Mouse (Mus musculus) limb, embryonic 10.5 days (tissue): ENCODE measurements around the gene Sertad4. TPM values are rescaled to one million over a fixed set of nuclear protein-coding genes. Genes with fewer than 3 reads are reported as not detected.
A peak's percentile ranks its signal among the peaks of the same experiment; 100 is the strongest.

ENCODE experiments used
- DNase-seq: peaks from one replicate; pipeline ENCODE4 v3.0.0-alpha.2; 2017; ENCODE audit warnings: low spot score
- H3K27ac ChIP-seq: fragments of 300-500 bp; sonication (generic); 2 replicates; pipeline ENCODE4 v1.5.1; 2016; ENCODE audit warnings: mild to moderate bottlenecking
- H3K27me3 ChIP-seq: fragments of 300-500 bp; sonication (generic); 2 replicates; pipeline ENCODE4 v1.6.1; 2016; ENCODE audit warnings: low read depth, mild to moderate bottlenecking; ENCODE audit not compliant: poor library complexity, severe bottlenecking
- H3K36me3 ChIP-seq: fragments of 300-500 bp; sonication (generic); 2 replicates; pipeline ENCODE4 v1.6.1; 2016; ENCODE audit warnings: mild to moderate bottlenecking, moderate library complexity
- H3K4me1 ChIP-seq: fragments of 300-500 bp; sonication (generic); 2 replicates; pipeline ENCODE4 v1.6.1; 2016
- H3K4me3 ChIP-seq: fragments of 300-500 bp; sonication (generic); 2 replicates; pipeline ENCODE4 v1.5.1; 2016; ENCODE audit warnings: mild to moderate bottlenecking, moderate library complexity
- H3K9me3 ChIP-seq: fragments of 300-500 bp; sonication (generic); replicated peaks from 2 replicates; pipeline ENCODE4 v1.6.1; 2016; ENCODE audit warnings: mild to moderate bottlenecking
- WGBS: fragments of 180-500 bp; shearing (Covaris S2); methylation state at CpG from one replicate; pipeline ENCODE4 v1.1.7; 2016; 5-methylcytosine and 5-hydroxymethylcytosine counted together
- polyA plus RNA-seq: library from polyadenylated mRNA; unstranded; fragments of >200 nt; fragmentation: Nextera tagmentation; extraction: Ambion mirVana; gene quantifications from 2 replicates; pipeline ENCODE4 v1.2.1, GENCODE M21; 2016

Gene Sertad4
- polyA plus RNA-seq, 1 experiment from 2014 or later = 66.6 TPM

DNA sequence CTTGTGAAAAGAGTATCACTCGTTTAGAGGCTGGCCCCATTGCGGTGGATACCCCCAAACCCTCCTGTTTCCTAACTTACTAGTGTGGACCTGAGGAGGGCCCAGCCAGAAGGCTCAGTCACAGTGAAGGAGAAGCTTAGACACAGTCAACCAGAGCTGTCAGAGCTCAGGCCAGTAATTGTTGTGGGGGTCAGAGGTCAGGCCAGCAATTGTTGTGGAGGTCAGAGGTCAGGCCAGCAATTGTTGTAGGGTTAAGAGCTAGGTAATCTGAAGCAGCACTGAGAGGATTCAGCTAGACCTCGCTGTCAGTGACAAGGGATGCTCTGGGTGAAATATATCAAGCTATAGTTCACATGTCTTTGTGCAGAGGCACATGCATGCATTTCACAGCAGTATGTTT, 8.3 kb downstream of the Sertad4 start:
- 0 out of 2 replicates have a peak, but pooled peaks cover under 1% of the 10 kb centered on the region for H3K27me3 ChIP-seq
- no peak for DNase-seq
- H3K27ac ChIP-seq = no peak overlapping the region
- H3K4me1 ChIP-seq = peaks cover 27% of the 10 kb centered on the region
- H3K36me3 ChIP-seq = peaks cover 96% of the 10 kb centered on the region
- H3K9me3 ChIP-seq = no peaks in the 10 kb centered on the region
- H3K4me3 ChIP-seq = no peak overlapping the region
- 66% methylated on average over 3 of the region's 3 CpGs for WGBS

DNA sequence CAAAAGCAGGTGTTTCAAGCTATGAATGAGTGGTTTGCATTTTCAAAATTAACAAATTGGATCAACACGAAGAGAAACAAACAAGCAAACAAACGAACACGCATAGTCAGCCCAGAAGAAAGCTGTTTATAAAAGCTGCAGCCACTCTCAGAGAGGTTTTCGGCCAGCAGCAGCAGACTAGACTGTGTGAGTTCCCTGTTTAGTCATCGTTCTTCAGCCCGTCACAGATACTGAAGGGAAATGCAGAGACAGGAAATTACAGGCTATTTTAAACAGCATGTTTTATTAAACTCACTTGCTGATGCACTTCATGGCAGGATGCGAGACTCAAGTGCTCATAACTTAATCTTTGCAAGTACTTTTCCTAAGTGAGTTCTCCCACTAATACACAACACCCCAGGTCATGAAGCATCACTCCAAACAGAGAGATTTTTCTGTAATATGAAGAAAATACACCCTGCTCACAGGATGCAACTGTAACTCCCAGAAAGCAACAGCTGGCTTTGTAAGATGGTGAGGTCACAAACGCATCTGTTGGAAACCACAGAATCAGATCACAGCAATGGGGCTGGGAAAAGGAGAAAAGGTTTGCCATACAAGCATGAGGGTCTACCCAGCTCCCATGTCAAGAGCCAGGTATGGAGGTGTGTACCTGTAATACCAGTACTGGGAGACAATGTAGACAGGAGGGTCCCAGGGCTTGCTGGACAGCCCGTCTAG, 14.3 kb downstream of the Sertad4 start:
- Histone ChIP-seq H3K4me1 (peaks cover 10% of the 10 kb centered on the region), H3K27ac (peak overlapping the region; percentile 3; the same call in 1 of the 2 replicates), H3K4me3 (no peak overlapping the region), H3K9me3 (no peaks in the 10 kb centered on the region), H3K36me3 (peaks cover 58% of the 10 kb centered on the region), H3K27me3 (0 out of 2 replicates have a peak, but pooled peaks cover 4% of the 10 kb centered on the region)
- WGBS = 80% methylated on average over 9 of the region's 9 CpGs
- DNase-seq = no peak

DNA sequence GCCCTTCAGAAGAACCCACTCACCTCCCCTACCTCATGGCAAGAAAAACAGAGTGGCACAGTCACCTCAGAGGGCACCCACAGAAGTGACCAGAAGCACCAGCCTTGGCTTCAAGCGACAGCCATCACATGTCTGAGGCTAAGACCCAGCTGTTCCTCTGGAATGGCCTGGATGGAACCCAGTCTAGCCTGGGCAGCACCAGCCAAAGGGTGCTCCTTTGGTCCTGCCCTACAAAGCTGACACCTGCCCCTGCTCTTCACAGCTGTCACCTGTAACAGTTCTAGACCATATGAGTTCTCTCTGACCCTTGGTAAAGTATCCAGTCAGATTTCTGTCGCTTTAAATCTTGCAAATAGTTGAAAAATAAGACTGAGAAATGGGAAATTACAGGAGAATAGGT, 14.9 kb downstream of the Sertad4 start:
- Histone ChIP-seq H3K4me1 (peaks cover 16% of the 10 kb centered on the region), H3K36me3 (peaks cover 54% of the 10 kb centered on the region), H3K27me3 (0 out of 2 replicates have a peak, but pooled peaks cover 6% of the 10 kb centered on the region), H3K9me3 (no peaks in the 10 kb centered on the region), H3K4me3 (no peak overlapping the region), H3K27ac (no peak overlapping the region)
- DNase-seq = no peak
- 90% methylated on average over 2 of the region's 2 CpGs for WGBS

DNA sequence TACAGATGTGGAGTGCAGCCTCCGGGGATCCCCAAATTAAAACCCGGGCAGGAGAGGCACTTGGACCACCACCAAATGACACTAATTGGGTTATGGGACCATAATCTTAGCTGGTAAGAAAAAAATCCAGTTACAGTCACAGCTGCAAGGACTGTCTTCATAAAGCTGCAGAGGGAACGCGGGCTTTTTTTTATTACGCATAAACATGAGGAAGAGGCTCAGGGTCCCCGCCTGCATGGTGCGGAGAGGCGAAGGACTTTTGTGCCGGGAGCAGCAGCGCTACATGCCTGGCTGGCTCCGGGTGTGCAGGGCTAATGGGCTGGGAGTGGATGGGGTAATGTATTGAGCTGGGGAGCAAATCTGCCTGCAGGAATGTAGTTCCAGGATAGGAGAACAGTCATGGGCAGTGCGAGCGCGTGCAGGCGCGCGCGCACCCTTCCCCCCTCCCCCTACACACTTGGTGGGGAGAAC, 20.3 kb downstream of the Sertad4 start:
- peaks cover 16% of the 10 kb centered on the region for H3K36me3 ChIP-seq
- H3K4me1 ChIP-seq = peaks cover 57% of the 10 kb centered on the region
- DNase-seq = peak; percentile 75
- no peaks in the 10 kb centered on the region for H3K9me3 ChIP-seq
- 3% methylated on average over 18 of the region's 18 CpGs for WGBS
- peaks cover 32% of the 10 kb centered on the region for H3K27me3 ChIP-seq
- peak overlapping the region; percentile 97 for H3K27ac ChIP-seq
- peak overlapping the region; percentile 55 for H3K4me3 ChIP-seq

DNA sequence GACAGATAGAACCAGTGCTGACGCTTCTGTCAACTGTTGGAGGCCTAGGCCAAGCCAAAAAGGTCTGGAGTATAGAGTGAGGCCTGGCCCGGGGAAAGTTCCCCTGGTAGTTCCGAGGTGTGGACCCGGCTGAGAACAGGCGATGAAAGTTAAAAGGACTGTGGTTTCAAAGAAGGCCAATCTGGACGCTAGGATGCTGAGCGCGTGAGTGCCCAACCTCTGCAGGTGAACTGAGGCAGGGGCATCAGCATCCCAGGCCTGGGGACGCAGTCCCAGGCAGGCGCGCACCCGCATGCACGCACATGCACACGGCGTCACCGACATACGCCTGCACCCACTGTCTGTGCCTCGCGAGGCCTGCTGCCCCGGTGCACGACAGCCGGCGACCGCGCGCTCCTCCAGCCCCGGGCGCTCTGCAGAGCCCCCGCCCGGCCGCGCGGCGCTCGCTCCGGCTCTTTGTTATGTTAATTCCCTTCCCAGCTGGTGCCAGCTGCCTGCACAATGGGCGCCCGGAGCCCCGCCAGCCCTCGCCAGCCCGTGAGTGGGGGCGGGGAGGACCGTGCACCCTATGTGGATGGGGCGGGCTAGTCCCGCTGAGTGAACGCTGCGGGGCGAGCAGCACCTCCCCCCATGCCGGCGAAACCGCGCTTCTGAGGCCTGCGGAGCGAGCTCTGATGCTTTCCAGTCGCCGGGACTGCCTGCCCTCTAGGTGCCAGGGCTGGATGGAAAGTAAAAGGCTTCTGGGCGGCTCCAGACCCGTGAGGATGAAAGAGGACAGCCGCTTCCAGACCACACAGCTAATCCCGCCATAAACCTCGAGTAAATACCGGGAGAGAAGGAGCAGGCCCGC, 21.0 kb downstream of the Sertad4 start:
- H3K27me3 ChIP-seq = peaks cover 32% of the 10 kb centered on the region
- peak overlapping the region; percentile 55 for H3K4me3 ChIP-seq
- peaks cover 61% of the 10 kb centered on the region for H3K4me1 ChIP-seq
- WGBS = 1% methylated on average over 63 of the region's 63 CpGs
- H3K36me3 ChIP-seq = peaks cover 10% of the 10 kb centered on the region; the same call in 1 of the 2 replicates
- no peaks in the 10 kb centered on the region for H3K9me3 ChIP-seq
- DNase-seq = peak; percentile 87
- peak overlapping the region; percentile 97 for H3K27ac ChIP-seq

DNA sequence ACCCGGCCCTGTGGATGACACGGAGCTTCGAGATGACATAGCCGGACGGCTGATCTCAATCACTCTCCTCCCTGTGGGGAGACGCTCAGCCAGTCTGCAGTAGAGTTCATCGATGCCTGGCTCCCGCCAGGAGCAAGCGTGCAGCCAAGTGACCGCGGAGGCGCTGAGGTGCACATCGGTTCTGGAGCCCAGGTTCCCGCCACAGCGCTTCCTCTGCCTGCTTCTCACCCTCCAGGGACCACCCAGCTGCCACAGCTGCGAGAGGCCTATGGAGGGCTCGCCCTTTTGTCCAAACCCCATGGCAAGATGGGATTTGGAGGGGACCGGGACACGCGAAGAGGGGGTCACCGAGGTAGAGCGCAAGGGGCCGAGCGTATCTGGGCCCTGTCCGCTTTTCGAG, 22.0 kb downstream of the Sertad4 start:
- Histone ChIP-seq H3K36me3 (peaks cover 10% of the 10 kb centered on the region; the same call in 1 of the 2 replicates), H3K4me3 (peak overlapping the region; percentile 55; the same call in 1 of the 2 replicates), H3K4me1 (peaks cover 70% of the 10 kb centered on the region), H3K9me3 (no peaks in the 10 kb centered on the region), H3K27ac (peak overlapping the region; percentile 97), H3K27me3 (peaks cover 32% of the 10 kb centered on the region)
- WGBS = 10% methylated on average over 26 of the region's 26 CpGs
- DNase-seq = peak; percentile 64

DNA sequence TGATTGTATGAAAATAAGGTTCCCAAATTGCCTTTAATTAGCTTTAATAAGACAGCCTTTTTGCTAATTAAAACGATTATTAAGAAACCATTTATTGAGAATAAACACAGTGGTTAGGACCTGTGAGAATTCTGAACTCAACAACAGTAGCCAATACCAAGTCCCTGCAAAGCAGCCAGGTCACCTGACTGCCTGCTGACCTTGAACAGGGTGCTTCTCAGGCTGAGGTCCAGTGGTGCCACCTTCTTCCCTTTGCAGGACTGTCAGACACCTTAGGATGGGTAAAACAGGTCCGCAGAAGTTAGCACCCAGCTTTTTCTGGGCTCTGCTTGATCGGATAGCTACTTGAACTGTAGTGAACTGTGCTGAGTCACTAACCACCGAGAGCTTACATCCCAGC, 22.5 kb downstream of the Sertad4 start:
- Histone ChIP-seq H3K27me3 (peaks cover 32% of the 10 kb centered on the region), H3K9me3 (no peaks in the 10 kb centered on the region), H3K36me3 (peaks cover 10% of the 10 kb centered on the region; the same call in 1 of the 2 replicates), H3K27ac (peak overlapping the region; percentile 97), H3K4me3 (no peak overlapping the region), H3K4me1 (peaks cover 74% of the 10 kb centered on the region)
- 31% methylated on average over 4 of the region's 4 CpGs for WGBS
- no peak for DNase-seq

DNA sequence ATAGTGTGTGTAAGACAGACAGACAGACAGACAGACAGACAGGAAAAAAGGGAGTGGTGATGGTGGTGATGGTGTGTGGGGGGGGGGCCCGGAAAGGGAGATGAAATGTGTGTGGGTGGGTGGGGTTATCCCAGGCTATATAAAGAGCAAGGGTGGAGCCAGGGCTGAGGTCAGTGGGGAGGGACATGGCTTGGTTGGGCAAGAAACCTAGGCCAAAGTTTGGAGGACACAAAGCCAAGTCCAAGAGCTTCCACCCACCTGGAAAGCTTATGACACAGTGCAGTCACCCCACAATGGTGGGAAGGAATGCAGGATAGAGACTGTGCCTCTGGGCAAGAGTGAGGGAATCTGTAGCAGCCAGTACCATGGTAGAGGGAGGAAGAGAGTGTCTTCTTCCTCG, 23.2 kb downstream of the Sertad4 start:
- Histone ChIP-seq H3K27ac (0 out of 2 replicates have a peak overlapping the region, but pooled peaks have one; percentile 17), H3K36me3 (peaks cover 10% of the 10 kb centered on the region; the same call in 1 of the 2 replicates), H3K27me3 (peaks cover 32% of the 10 kb centered on the region), H3K9me3 (no peaks in the 10 kb centered on the region), H3K4me1 (peaks cover 74% of the 10 kb centered on the region), H3K4me3 (no peak overlapping the region)
- 74% methylated on average over 2 of the region's 2 CpGs for WGBS
- DNase-seq = no peak

DNA sequence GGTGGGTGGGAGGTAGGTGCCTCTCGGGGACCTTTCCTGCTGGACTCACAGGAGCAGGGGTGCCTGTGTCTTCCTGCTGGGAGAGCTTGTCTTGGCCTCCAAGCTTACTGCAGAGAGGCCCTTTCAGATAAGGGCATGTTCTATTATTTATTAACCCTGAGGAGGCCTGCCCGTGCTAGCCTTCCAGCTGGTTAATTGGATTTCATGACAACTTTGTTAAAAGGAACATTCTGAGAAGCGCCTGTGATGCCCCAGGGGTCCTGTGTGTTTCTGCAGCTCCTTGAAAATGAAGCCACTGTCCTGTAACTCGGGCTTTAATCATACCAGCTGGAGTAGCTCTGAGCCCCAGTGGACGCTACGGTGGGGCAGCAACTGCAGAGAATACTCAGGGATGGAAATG, 25.1 kb downstream of the Sertad4 start:
- no peak overlapping the region for H3K4me3 ChIP-seq
- peaks cover 71% of the 10 kb centered on the region for H3K4me1 ChIP-seq
- no peaks in the 10 kb centered on the region for H3K36me3 ChIP-seq
- no peak for DNase-seq
- 23% methylated on average over 6 of the region's 6 CpGs for WGBS
- H3K27ac ChIP-seq = peak overlapping the region; percentile 72
- peaks cover 26% of the 10 kb centered on the region for H3K27me3 ChIP-seq
- H3K9me3 ChIP-seq = no peaks in the 10 kb centered on the region

DNA sequence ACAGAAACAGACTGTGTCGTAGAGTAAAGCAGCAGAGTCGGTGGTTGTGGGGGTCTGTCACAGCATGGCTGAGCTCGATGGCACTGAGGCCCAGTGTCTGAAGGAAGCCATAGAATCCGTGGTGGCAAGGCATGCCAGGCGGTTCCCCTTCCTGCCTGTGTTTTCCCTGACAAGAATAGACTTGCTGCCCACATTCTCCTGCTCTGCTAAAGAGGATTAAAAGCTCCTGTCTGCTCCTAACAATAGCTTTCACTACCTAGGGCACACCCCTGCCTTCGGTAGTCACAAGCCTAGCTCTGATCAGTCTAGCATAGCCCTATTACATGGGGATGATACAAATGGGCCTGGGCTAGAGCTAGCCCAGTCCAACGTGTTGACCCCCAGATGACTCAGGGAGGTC, 26.6 kb downstream of the Sertad4 start:
- Histone ChIP-seq H3K27ac (peak overlapping the region; percentile 68), H3K27me3 (peaks cover 23% of the 10 kb centered on the region), H3K36me3 (no peaks in the 10 kb centered on the region), H3K4me3 (no peak overlapping the region), H3K4me1 (peaks cover 62% of the 10 kb centered on the region), H3K9me3 (no peaks in the 10 kb centered on the region)
- no peak for DNase-seq
- WGBS = 75% methylated on average over 7 of the region's 7 CpGs

DNA sequence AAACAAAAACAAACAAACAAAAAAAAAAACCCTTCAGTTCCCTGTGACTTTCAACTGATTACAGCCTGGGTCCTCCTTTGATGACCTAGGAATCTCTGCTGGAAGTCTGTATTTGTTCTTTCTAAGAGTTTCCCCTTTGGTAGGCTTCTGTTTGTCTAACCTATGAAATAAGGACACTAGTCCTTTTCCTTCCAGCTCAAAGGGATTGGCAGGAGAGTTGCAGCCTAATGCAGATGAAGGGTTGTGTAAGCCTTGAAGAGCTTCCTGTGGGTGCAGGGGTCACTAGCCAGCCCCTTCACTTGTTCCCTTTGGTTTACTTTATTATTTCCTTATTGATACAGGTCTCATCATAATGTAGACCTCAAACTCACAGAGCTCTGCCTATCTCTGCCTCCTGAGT, 27.6 kb downstream of the Sertad4 start:
- Histone ChIP-seq H3K9me3 (no peaks in the 10 kb centered on the region), H3K27me3 (peaks cover 13% of the 10 kb centered on the region), H3K27ac (peak overlapping the region; percentile 68; the same call in 1 of the 2 replicates), H3K4me3 (no peak overlapping the region), H3K36me3 (no peaks in the 10 kb centered on the region), H3K4me1 (peaks cover 63% of the 10 kb centered on the region)
- no peak for DNase-seq

DNA sequence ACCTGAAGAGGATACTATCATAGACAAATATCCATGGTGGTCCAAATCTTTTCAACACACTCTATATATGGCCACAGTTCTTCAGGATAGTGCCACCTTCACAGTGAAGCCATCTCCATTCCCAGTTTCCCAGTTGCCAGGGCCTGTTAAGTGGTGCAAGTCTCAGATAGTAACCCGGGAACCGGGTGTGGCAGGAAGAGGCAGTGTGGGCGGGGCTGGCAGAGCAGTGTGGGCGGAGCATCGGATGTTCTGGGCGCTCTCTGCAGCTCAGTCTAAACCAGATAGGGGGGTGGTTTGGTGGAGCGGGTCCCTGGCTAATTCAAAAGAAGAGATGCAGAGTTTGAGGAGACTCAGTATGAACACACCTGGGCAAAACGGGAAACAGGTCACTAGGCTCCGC, 29.8 kb downstream of the Sertad4 start:
- WGBS = 28% methylated on average over 9 of the region's 9 CpGs
- Histone ChIP-seq H3K4me1 (peaks cover 60% of the 10 kb centered on the region), H3K9me3 (no peaks in the 10 kb centered on the region), H3K27me3 (no peaks in the 10 kb centered on the region), H3K27ac (peak overlapping the region; percentile 26; the same call in 1 of the 2 replicates), H3K36me3 (no peaks in the 10 kb centered on the region), H3K4me3 (no peak overlapping the region)
- no peak for DNase-seq
